Mouse (Mus musculus): ENCODE measurements around the gene Syk. TPM values are rescaled to one million over a fixed set of nuclear protein-coding genes. Genes with fewer than 3 reads are reported as not detected.

Gene Syk
- polyA plus RNA-seq, 1 experiment from 2014 or later: 1.6 TPM

GRCm38 (mm10) chr13:52571591-52572384, 11.2 kb upstream of the Syk start:
- 87% methylated on average over 11 of the region's 11 CpGs for WGBS
- no peak for ATAC-seq (ENCODE audit: low FRiP score)
- H3K4me2 ChIP-seq: no peak overlapping the region
- no peak overlapping the region for H3K9ac ChIP-seq
- H3K27ac ChIP-seq: no peak overlapping the region
- H3K27me3 ChIP-seq: peaks cover 7% of the 10 kb centered on the region; the same call in 1 of the 2 replicates
- H3K4me3 ChIP-seq (replicated peaks): no peak overlapping the region
- H3K4me1 ChIP-seq: peaks cover 7% of the 10 kb centered on the region
- no peaks in the 10 kb centered on the region for H3K9me3 ChIP-seq
- no peaks in the 10 kb centered on the region for H3K36me3 ChIP-seq (replicated peaks)

DNA sequence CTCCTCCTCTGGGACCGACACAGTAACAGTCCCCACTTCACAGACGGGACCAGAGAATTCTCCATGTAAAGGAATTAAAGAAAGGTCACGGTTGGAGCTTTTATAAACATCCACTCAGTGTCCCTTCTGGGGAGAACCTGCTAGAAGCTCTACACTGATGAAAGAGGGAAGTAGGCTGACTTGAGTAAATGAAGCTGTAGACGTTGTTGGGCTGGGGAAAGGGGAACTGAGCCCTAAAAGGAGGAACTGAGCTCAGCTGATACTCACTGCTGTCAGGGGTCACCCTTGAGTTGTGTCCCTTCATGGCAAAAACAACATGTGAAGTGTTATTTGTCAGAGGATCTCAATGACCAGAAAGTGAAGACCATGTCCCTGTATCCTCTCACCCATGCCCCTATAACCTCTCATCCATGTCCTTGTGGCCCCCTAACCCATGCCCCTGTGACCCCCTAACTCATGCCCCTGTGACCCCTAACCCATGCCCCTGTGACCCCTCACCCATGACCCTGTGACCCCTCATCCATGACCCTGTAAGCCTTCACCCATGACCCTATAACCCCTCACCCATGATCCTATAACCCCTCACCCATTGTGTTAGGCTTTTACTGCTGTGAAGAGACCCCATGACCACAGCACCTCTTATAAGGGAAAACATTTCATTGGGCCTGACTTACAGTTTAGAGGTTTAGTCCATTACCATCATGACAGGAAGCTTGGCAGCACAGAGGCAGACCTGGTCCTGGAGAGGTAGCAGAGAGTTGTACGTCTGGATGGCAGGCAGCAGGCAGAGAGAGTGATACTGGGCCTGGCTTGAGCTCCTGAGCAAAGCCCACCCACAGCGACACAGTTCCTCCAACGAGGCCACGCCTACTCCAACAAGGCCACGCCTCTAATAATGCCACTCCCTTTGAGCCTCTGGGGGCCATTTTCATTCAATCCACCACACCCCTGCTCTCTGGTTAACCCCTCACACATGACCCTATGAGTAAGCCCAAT, 10.2 kb upstream of the Syk start:
- ATAC-seq (ENCODE audit: low FRiP score): no peak
- no peaks in the 10 kb centered on the region for H3K36me3 ChIP-seq (replicated peaks)
- peaks cover 9% of the 10 kb centered on the region for H3K4me1 ChIP-seq
- no peak overlapping the region for H3K4me2 ChIP-seq
- 80% methylated on average over 9 of the region's 9 CpGs for WGBS
- H3K9ac ChIP-seq: no peak overlapping the region
- no peaks in the 10 kb centered on the region for H3K9me3 ChIP-seq
- no peak overlapping the region for H3K27ac ChIP-seq
- H3K27me3 ChIP-seq: peaks cover 5% of the 10 kb centered on the region; the same call in 1 of the 2 replicates
- no peak overlapping the region for H3K4me3 ChIP-seq (replicated peaks)

DNA sequence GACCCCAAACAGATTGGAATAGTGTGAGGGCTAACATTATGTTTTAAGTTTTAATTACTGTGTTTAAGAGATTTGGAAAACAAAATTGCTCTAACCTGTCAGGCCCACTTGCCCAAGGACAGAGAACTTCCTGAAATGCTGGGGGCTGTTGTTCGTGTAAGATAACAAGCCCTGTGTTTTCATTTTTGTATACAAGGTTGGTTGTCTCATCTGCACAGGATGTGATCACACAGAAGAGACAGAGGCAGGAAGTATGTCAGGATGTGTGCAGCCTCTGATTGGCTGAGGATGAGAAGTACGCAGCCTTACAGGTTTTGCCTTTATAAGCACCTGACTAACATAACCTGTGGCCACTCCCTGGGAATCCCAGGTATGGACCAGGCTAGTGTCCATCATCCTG, 8.7 kb upstream of the Syk start:
- ATAC-seq (ENCODE audit: low FRiP score): no peak
- Histone ChIP-seq H3K4me3 (replicated peaks) (no peak overlapping the region), H3K4me2 (no peak overlapping the region), H3K9ac (no peak overlapping the region), H3K36me3 (replicated peaks) (no peaks in the 10 kb centered on the region), H3K4me1 (peaks cover 11% of the 10 kb centered on the region), H3K9me3 (no peaks in the 10 kb centered on the region), H3K27me3 (peaks cover 9% of the 10 kb centered on the region; the same call in 1 of the 2 replicates), H3K27ac (no peak overlapping the region)
- 92% methylated on average over 2 of the region's 2 CpGs for WGBS

DNA sequence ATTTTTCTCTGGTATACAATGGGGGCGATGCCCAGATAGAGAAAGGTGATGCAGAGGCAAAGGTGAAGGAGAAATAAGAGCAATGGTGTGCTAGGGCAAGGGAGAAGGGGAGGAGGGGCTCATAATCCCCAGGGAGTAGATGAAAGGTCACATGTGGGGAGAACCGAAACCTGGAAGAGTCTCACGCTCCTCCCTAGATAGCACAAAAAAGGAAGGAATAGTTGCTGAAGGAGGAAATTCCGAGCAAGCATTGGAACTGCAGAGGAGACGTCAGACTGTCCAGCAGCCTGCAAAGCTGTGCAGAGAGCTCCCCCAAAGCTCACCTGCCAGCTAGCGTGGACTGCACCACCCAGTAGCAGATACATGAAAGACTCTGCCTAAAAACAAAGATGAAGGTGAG, 7.5 kb upstream of the Syk start:
- ATAC-seq (ENCODE audit: low FRiP score): no peak
- 72% methylated on average over 6 of the region's 6 CpGs for WGBS

DNA sequence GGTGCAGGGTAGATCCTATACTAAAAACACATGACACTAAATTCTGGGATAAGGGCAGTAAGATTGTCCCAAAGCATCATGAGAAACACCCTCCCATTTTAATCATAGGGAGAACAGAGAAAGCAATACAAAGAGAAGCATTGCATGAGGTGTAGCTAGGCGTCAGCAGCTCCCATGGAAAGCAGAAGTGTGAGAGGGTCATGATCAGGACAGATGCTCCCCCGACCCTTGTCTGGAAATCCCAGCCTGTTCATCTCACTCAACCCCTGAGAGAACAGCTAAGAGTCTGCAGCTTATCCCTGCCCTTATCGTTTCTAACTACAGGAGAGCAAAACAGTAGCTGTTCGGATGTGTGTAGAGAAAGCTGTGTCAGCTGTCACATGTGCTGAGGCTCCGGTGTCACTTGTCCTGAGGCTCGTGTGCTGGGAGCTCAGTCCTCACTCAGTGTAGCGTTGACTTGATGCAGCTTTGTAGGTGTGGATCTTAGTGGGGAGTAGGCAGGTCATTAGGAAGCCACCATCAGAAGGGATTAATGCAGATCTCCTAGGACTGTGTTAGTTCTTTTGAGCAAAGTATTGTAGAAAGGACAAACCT, 6.9 kb upstream of the Syk start:
- Histone ChIP-seq H3K9ac (no peak overlapping the region), H3K27ac (no peak overlapping the region), H3K4me3 (replicated peaks) (no peak overlapping the region), H3K27me3 (peaks cover 9% of the 10 kb centered on the region), H3K4me1 (peaks cover 11% of the 10 kb centered on the region), H3K4me2 (no peak overlapping the region), H3K9me3 (no peaks in the 10 kb centered on the region), H3K36me3 (replicated peaks) (no peaks in the 10 kb centered on the region)
- WGBS: 73% methylated on average over 7 of the region's 7 CpGs
- no peak for ATAC-seq (ENCODE audit: low FRiP score)

More for the DNA sequence above, 7.5 kb upstream of the Syk start:
- Histone ChIP-seq H3K27me3 (peaks cover 8% of the 10 kb centered on the region; the same call in 1 of the 2 replicates), H3K36me3 (replicated peaks) (no peaks in the 10 kb centered on the region), H3K4me1 (peaks cover 11% of the 10 kb centered on the region), H3K4me3 (replicated peaks) (no peak overlapping the region), H3K4me2 (no peak overlapping the region), H3K9me3 (no peaks in the 10 kb centered on the region), H3K27ac (no peak overlapping the region), H3K9ac (no peak overlapping the region)

DNA sequence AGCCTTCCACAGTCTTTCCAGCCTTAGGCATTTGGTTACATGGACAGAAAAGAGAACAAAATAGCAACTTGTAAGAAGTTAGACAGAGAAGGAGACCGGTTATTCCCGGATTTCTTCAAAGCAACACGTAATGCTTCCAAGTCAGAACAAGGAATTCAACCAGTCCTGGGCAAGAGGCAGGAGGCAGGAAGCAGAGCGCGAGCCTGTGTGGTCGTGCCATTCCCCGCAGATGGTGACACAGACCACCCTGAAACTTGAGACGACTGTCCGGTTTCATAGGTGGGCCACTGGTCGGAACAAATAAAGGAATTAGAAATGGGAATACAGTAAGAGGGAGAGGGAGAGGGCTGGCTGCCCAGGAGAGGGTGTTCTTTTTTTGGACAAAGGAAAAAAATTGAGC, 6.1 kb upstream of the Syk start:
- WGBS: 61% methylated on average over 10 of the region's 10 CpGs
- Histone ChIP-seq H3K4me2 (no peak overlapping the region), H3K27ac (no peak overlapping the region), H3K4me1 (peaks cover 11% of the 10 kb centered on the region), H3K4me3 (replicated peaks) (no peak overlapping the region), H3K9me3 (no peaks in the 10 kb centered on the region), H3K36me3 (replicated peaks) (no peaks in the 10 kb centered on the region), H3K27me3 (peaks cover 13% of the 10 kb centered on the region), H3K9ac (no peak overlapping the region)
- ATAC-seq (ENCODE audit: low FRiP score): no peak

DNA sequence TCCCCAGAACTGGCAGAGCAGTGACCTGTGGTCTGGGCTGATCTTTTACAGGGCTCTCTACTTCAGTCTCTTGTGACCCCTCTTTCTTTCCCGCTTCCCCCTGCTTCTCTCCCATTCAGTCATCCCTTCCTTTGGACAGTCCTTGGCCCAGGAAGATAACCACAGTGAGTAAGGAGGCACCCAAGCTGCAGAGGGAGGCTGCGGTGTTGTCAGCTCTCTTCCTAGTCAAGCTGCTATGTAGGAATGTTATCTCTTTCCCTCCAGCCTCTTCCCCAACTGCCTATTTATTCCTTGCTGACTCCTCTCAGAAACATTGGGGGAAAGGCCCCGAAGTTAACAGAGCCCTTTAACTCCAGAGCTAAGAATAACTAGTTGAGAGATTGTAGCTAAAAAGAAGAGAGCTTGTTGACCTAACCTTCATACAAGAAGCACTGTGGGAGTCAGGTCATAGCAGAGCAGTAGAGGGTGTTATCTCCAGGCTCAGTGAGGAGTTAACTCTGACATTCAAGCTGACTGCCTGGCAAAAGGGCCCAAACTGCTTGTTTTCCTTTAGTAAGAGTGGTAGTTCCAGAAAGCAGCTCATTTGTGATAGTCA, 5.5 kb upstream of the Syk start:
- Histone ChIP-seq H3K4me1 (peaks cover 11% of the 10 kb centered on the region), H3K27ac (no peak overlapping the region), H3K4me3 (replicated peaks) (no peak overlapping the region), H3K9ac (no peak overlapping the region), H3K36me3 (replicated peaks) (no peaks in the 10 kb centered on the region), H3K4me2 (no peak overlapping the region), H3K9me3 (no peaks in the 10 kb centered on the region), H3K27me3 (peaks cover 15% of the 10 kb centered on the region)
- no peak for ATAC-seq (ENCODE audit: low FRiP score)
- WGBS: 84% methylated on average over 3 of the region's 3 CpGs

GRCm38 (mm10) chr13:52577939-52578338, 5.0 kb upstream of the Syk start:
- peaks cover 20% of the 10 kb centered on the region for H3K27me3 ChIP-seq
- H3K27ac ChIP-seq: no peak overlapping the region
- 47% methylated on average over 4 of the region's 4 CpGs for WGBS
- peaks cover 16% of the 10 kb centered on the region for H3K4me1 ChIP-seq
- no peak overlapping the region for H3K9ac ChIP-seq
- H3K4me2 ChIP-seq: no peak overlapping the region
- no peaks in the 10 kb centered on the region for H3K36me3 ChIP-seq (replicated peaks)
- no peaks in the 10 kb centered on the region for H3K9me3 ChIP-seq
- ATAC-seq (ENCODE audit: low FRiP score): no peak
- H3K4me3 ChIP-seq (replicated peaks): no peak overlapping the region

- 91% methylated on average over 2 of the region's 2 CpGs for WGBS
- H3K9me3 ChIP-seq: no peaks in the 10 kb centered on the region
- no peak overlapping the region for H3K27ac ChIP-seq
- no peak overlapping the region for H3K9ac ChIP-seq
- peaks cover 27% of the 10 kb centered on the region for H3K27me3 ChIP-seq
- no peak overlapping the region for H3K4me2 ChIP-seq
- H3K4me1 ChIP-seq: peaks cover 20% of the 10 kb centered on the region
- H3K4me3 ChIP-seq (replicated peaks): no peak overlapping the region
- H3K36me3 ChIP-seq (replicated peaks): no peaks in the 10 kb centered on the region
- no peak for ATAC-seq (ENCODE audit: low FRiP score)
These were observed 4.2 kb upstream of the Syk start for GRCm38 (mm10) chr13:52578776-52579175.

- Histone ChIP-seq H3K36me3 (replicated peaks) (no peaks in the 10 kb centered on the region), H3K27me3 (peaks cover 36% of the 10 kb centered on the region), H3K27ac (no peak overlapping the region), H3K9me3 (no peaks in the 10 kb centered on the region), H3K4me2 (peak overlapping the region; percentile 95), H3K4me1 (peaks cover 15% of the 10 kb centered on the region), H3K9ac (no peak overlapping the region), H3K4me3 (replicated peaks) (peak overlapping the region; percentile 58)
- 18% methylated on average over 9 of the region's 9 CpGs for WGBS
- ATAC-seq (ENCODE audit: low FRiP score): no peak
These were observed 481 bp upstream of the Syk start for GRCm38 (mm10) chr13:52582506-52582877.

DNA sequence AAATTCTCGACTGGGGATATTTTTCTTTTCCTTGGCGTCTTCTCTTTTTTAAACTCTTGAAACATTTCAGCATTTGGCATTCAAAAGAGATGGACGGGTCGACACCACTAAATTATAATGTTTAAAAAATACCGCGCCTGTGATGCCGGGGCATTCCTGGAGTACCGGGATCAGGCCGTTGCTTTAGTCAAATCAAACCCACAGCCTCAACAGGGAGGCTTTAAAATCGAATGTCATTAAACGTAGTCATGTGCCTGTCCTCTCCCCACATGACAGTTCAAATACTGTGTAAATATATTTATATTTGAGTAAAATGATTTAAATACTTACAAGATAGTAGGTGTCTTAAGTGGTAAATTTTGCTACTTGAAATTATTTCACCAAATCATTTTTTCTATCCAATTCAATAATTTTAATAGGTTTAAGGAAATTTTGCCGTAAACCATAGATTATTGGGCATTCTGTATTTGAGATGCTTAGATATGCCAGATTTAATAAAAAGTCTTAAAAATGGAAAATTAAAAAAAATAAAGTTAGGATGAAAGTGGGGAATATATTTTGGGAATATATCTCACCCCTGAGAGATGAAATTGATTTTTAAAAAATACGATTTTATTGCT, 1.1 kb downstream of the Syk start:
- whole genome bisulfite sequencing: 27% methylated on average over 13 of the region's 13 CpGs
- Histone ChIP-seq H3K4me1 (peaks cover 9% of the 10 kb centered on the region), H3K9ac (no peak overlapping the region), H3K9me3 (no peaks in the 10 kb centered on the region), H3K27me3 (peaks cover 32% of the 10 kb centered on the region), H3K27ac (no peak overlapping the region), H3K4me3 (replicated peaks) (no peak overlapping the region), H3K4me2 (peak overlapping the region; percentile 95), H3K36me3 (replicated peaks) (no peaks in the 10 kb centered on the region)
- no peak for ATAC-seq (ENCODE audit: low FRiP score)

Measured in forebrain, embryonic 12.5 days (tissue).